Mouse (Mus musculus): ENCODE measurements around the gene Tbc1d5. TPM values are rescaled to one million over a fixed set of nuclear protein-coding genes. Genes with fewer than 3 reads are reported as not detected.

Gene Tbc1d5
- 3.6 and 4.3 TPM in 2 replicates for polyA plus RNA-seq (2012; rRNA removed)

GRCm38 (mm10) chr17:51179195-51179953 lies at the start of gene Tbc1d5:
TSS of gene Tbc1d5 (minus strand) at chr17:51179352.

All from liver, embryonic 18 days (tissue).